Mouse (Mus musculus) lung, embryonic 16.5 days (tissue): ENCODE measurements around the gene Pcsk4. TPM values are rescaled to one million over a fixed set of nuclear protein-coding genes. Genes with fewer than 3 reads are reported as not detected.

Source experiments
- ATAC-seq: fragments of 200-750 bp; cut with Nextera tagmentation; 2 replicates; pipeline ENCODE4 v1.8.0; 2017; ENCODE audit warnings: low read depth, mild to moderate bottlenecking, moderate library complexity
- H3K27ac ChIP-seq: fragments of 300-500 bp; sonication (generic); 2 replicates; pipeline ENCODE4 v1.5.1; 2014; ENCODE audit warnings: mild to moderate bottlenecking, control low read depth, low read length
- H3K27me3 ChIP-seq: fragments of 300-500 bp; sonication (generic); 2 replicates; pipeline ENCODE4 v1.6.1; 2014; ENCODE audit warnings: low read depth, low read length, mixed read lengths; ENCODE audit not compliant: control insufficient read depth, insufficient read depth
- H3K36me3 ChIP-seq: fragments of 300-500 bp; sonication (generic); 2 replicates; pipeline ENCODE4 v1.6.1; 2014; ENCODE audit warnings: low read length; ENCODE audit not compliant: control insufficient read depth, insufficient read depth
- H3K4me1 ChIP-seq: fragments of 300-500 bp; sonication (generic); replicated peaks from 2 replicates; pipeline ENCODE4 v1.6.1; 2014; ENCODE audit warnings: low read length, mixed read lengths; ENCODE audit not compliant: control insufficient read depth, insufficient read depth
- H3K4me2 ChIP-seq: fragments of 300-500 bp; sonication (generic); 2 replicates; pipeline ENCODE4 v1.6.1; 2014; ENCODE audit warnings: low read depth, low read length, control low read depth
- H3K4me3 ChIP-seq: fragments of 300-500 bp; sonication (generic); 2 replicates; pipeline ENCODE4 v1.5.1; 2014; ENCODE audit warnings: mild to moderate bottlenecking, low read length, control low read depth
- H3K9ac ChIP-seq: fragments of 300-500 bp; sonication (generic); 2 replicates; pipeline ENCODE4 v1.6.1; 2014; ENCODE audit warnings: low read length, control low read depth
- H3K9me3 ChIP-seq: fragments of 300-500 bp; sonication (generic); 2 replicates; pipeline ENCODE4 v1.6.1; 2016; ENCODE audit warnings: low read length; ENCODE audit not compliant: control insufficient read depth
- WGBS: fragments of 180-500 bp; shearing (Covaris S2); extraction: QIAGEN DNeasy Blood & Tissue Kit; methylation state at CpG from one replicate; pipeline ENCODE4 v1.1.7; 2014; 5-methylcytosine and 5-hydroxymethylcytosine counted together
- polyA plus RNA-seq: library from polyadenylated mRNA; unstranded; fragments of >200 nt; fragmentation: Nextera tagmentation; extraction: Ambion mirVana; gene quantifications from 2 replicates; pipeline ENCODE4 v1.2.1, GENCODE M21; 2015

Pcsk4 gene
- polyA plus RNA-seq, 1 experiment from 2014 or later, result 4.2 TPM

DNA sequence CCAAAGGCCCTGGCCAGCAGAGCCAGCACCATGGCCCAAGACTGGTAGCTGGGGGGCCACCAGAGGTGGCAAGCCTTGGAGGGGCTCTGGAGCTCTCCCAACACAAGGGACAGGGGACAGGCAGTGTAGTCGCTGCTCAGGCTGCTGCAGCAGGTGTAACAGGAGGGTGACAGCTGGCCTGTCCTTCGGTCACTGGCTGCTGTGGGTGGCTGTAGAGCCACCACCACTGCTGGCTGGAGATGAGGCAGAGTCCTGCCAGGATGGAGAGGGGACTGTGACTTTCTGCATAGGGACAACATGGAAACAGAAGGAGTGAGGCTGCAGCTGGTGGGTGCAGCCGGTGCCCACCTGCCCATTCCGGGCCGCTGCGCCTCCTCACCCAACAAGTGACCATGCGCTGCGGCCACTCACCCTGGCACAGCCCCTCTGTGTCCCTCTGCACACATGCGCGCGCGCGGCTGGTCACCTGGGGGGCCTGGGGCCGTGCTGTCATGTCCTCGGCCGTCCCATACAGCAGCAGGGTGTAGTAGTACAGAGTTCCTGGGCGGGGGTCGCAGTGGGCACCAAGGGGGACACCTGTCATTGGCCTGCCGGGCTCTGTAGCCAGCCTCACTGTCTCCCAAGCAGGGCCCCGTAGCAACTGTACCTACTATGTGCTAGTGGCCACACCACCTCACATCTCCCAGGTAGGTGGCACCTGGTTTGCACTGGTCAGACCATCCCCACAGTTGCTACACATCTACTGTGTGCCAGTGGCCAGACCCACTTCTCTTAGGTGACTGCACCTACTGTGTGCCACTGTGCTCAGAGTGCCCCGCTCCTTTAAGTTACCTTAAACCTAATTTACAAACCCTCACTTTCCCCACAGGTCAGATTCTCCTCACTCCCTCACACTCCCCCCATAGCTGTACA, 7.4 kb downstream of the Pcsk4 start:
- no peak overlapping the region for H3K27ac ChIP-seq
- H3K4me3 ChIP-seq, result no peak overlapping the region
- no peak overlapping the region for H3K4me2 ChIP-seq
- ATAC-seq, result no peak
- 87% methylated on average over 21 of the region's 21 CpGs for WGBS
- H3K9ac ChIP-seq, result no peak overlapping the region
- H3K9me3 ChIP-seq, result no peaks in the 10 kb centered on the region
- no peaks in the 10 kb centered on the region for H3K27me3 ChIP-seq
- H3K4me1 ChIP-seq, result peaks cover 13% of the 10 kb centered on the region
- peaks cover 6% of the 10 kb centered on the region; the same call in 1 of the 2 replicates for H3K36me3 ChIP-seq

GRCm38 (mm10) chr10:80321014-80321669, 8.2 kb downstream of the Pcsk4 start:
- 74% methylated on average over 6 of the region's 6 CpGs for WGBS
- H3K27ac ChIP-seq, result no peak overlapping the region

GRCm38 (mm10) chr10:80320340-80320760, 8.9 kb downstream of the Pcsk4 start, which contains the start of gene 2310011J03Rik:
2310011J03Rik (minus strand) TSS chr10:80320537.
- Histone ChIP-seq H3K36me3 (peaks cover 6% of the 10 kb centered on the region; the same call in 1 of the 2 replicates), H3K27ac (peak within 1 kb of the TSS; percentile 71), H3K4me2 (peak within 1 kb of the TSS; percentile 64), H3K4me3 (peak within 1 kb of the TSS; percentile 77), H3K9me3 (no peaks in the 10 kb centered on the region), H3K27me3 (peaks cover 14% of the 10 kb centered on the region), H3K9ac (peak within 1 kb of the TSS; percentile 80), H3K4me1 (peaks cover 28% of the 10 kb centered on the region)
- WGBS, result under 1% methylated on average over 34 of the region's 34 CpGs
- ATAC-seq, result peak; percentile 68

More at GRCm38 (mm10) chr10:80321014-80321669, 8.2 kb downstream of the Pcsk4 start:
- H3K4me1 ChIP-seq, result peaks cover 21% of the 10 kb centered on the region
- H3K9ac ChIP-seq, result no peak overlapping the region
- H3K36me3 ChIP-seq, result peaks cover 6% of the 10 kb centered on the region; the same call in 1 of the 2 replicates
- no peak for ATAC-seq
- no peak overlapping the region for H3K4me2 ChIP-seq
- H3K27me3 ChIP-seq, result peaks cover 6% of the 10 kb centered on the region
- no peak overlapping the region for H3K4me3 ChIP-seq
- H3K9me3 ChIP-seq, result no peaks in the 10 kb centered on the region

DNA sequence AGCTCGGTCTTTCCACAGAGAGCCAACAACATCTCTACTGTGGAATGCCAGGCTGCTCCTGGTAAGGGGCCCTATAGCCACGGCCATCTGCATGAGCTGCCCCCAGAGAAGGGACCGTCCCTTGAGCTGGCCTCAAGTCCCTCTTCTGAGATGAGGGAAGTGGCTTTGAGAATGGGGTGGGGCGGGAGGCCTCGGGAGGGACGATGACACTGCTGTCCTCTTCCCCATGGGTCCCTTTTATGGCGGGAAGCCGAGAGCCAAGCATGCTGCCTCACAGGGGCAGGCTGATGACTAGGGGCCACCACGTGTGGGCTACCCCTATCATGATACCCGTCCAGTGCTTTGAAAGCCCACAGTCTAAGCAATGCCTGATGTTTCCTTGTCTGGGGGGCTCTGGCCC, 12.3 kb downstream of the Pcsk4 start:
- H3K27me3 ChIP-seq, result peaks cover 47% of the 10 kb centered on the region
- H3K4me2 ChIP-seq, result no peak overlapping the region
- peaks cover 36% of the 10 kb centered on the region for H3K4me1 ChIP-seq
- no peak overlapping the region for H3K4me3 ChIP-seq
- no peaks in the 10 kb centered on the region for H3K9me3 ChIP-seq
- H3K36me3 ChIP-seq, result peaks cover 6% of the 10 kb centered on the region; the same call in 1 of the 2 replicates
- ATAC-seq, result no peak
- 47% methylated on average over 10 of the region's 10 CpGs for WGBS
- H3K27ac ChIP-seq, result no peak overlapping the region
- no peak overlapping the region for H3K9ac ChIP-seq

- peaks cover 54% of the 10 kb centered on the region for H3K27me3 ChIP-seq
- H3K27ac ChIP-seq, result no peak overlapping the region
- 0 out of 2 replicates have a peak overlapping the region, but pooled peaks have one; percentile 10 for H3K4me2 ChIP-seq
Measured at GRCm38 (mm10) chr10:80316359-80316781, 12.9 kb downstream of the Pcsk4 start.

GRCm38 (mm10) chr10:80315315-80315714, 14.0 kb downstream of the Pcsk4 start:
- no peak overlapping the region for H3K27ac ChIP-seq
- peak overlapping the region; percentile 27; the same call in 1 of the 2 replicates for H3K9ac ChIP-seq
- H3K27me3 ChIP-seq, result peaks cover 59% of the 10 kb centered on the region
- H3K9me3 ChIP-seq, result no peaks in the 10 kb centered on the region
- no peak for ATAC-seq
- 36% methylated on average over 27 of the region's 27 CpGs for WGBS
- H3K36me3 ChIP-seq, result peaks cover 6% of the 10 kb centered on the region; the same call in 1 of the 2 replicates
- no peak overlapping the region for H3K4me2 ChIP-seq
- no peak overlapping the region for H3K4me3 ChIP-seq
- H3K4me1 ChIP-seq, result peaks cover 36% of the 10 kb centered on the region

More at GRCm38 (mm10) chr10:80316359-80316781, 12.9 kb downstream of the Pcsk4 start:
- no peak overlapping the region for H3K4me3 ChIP-seq
- WGBS, result 17% methylated on average over 11 of the region's 11 CpGs
- H3K9ac ChIP-seq, result peak overlapping the region; percentile 27; the same call in 1 of the 2 replicates
- H3K9me3 ChIP-seq, result no peaks in the 10 kb centered on the region
- H3K36me3 ChIP-seq, result peaks cover 6% of the 10 kb centered on the region; the same call in 1 of the 2 replicates
- H3K4me1 ChIP-seq, result peaks cover 36% of the 10 kb centered on the region
- 0 out of 2 replicates have a peak, but pooled peaks have one; percentile 6 for ATAC-seq

- Histone ChIP-seq H3K9ac (no peak overlapping the region), H3K27me3 (peaks cover 59% of the 10 kb centered on the region), H3K27ac (no peak overlapping the region), H3K36me3 (peaks cover 6% of the 10 kb centered on the region; the same call in 1 of the 2 replicates), H3K4me2 (no peak overlapping the region), H3K4me1 (peaks cover 34% of the 10 kb centered on the region), H3K4me3 (no peak overlapping the region), H3K9me3 (no peaks in the 10 kb centered on the region)
- no peak for ATAC-seq
- WGBS, result 40% methylated on average over 16 of the region's 16 CpGs
Measured at GRCm38 (mm10) chr10:80314494-80315001, 14.8 kb downstream of the Pcsk4 start.

DNA sequence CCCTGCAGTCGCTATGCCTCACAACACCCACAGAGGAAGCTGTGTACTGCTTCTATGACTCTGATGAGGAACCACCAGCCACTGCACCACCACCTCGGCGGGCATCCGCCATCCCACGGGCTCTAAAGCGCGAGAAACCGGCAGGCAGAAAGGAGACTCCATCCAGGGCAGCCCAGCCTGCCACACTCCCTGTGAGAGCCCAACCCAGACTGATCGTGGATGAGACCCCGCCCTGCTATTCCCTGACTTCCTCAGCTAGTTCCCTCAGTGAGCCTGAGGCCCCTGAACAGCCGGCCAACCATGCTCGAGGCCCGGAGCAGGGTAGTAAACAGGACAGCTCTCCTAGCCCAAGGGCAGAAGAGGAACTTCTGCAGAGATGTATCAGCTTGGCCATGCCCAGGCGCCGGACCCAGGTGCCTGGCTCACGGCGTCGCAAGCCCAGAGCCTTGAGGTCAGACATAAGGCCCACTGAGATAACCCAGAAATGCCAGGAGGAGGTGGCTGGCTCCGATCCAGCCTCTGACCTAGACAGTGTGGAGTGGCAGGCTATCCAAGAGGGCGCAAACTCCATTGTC, 15.6 kb downstream of the Pcsk4 start:
- no peak for ATAC-seq
- no peak overlapping the region for H3K4me2 ChIP-seq
- H3K36me3 ChIP-seq, result peaks cover 4% of the 10 kb centered on the region; the same call in 1 of the 2 replicates
- H3K4me1 ChIP-seq, result peaks cover 28% of the 10 kb centered on the region
- H3K9ac ChIP-seq, result 0 out of 2 replicates have a peak overlapping the region, but pooled peaks have one; percentile 6
- peaks cover 59% of the 10 kb centered on the region for H3K27me3 ChIP-seq
- 33% methylated on average over 20 of the region's 20 CpGs for WGBS
- no peak overlapping the region for H3K27ac ChIP-seq
- H3K9me3 ChIP-seq, result no peaks in the 10 kb centered on the region
- H3K4me3 ChIP-seq, result no peak overlapping the region
